ENCODE assay signal across 7 mouse cellular contexts in the genomic region with DNA sequence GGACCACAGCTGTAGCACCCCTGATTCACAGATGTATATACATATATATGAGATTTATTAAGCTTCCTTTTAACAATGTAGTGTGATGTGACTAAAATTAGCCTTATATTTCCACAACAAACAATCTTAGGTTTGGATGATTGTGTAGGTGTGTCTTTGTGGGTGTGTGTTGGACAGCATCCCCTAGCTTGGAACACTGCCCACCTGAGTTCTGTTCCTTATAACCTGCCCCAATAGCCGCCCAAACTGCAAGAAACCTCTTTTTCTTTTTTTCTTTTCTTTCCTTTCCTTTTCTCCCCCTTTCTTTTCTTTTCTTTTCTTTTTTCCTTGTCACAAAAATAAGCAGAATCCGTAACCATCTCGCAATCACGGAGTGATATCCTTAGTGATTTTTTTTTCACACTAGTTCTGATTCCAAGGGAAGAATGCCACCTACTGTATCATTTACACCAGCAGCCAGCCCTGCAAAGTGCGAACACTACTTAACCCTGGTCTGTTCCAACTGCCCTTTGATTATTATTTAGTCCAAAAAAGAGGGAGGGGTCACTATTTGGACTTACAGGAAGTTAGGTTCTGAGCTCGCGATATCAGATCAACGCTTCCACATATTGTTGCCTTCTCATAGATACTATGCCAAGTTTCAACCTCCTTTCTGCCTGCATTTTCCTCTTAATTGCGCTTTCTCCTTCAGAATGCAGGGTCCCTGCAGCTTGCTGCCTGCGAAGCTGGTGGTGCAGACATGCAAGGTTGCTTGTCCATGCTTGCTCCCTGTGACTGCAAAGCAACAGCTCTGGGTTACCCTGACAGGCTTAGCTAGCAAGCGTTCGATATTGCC. TPM values are rescaled to one million over a fixed set of nuclear protein-coding genes. Genes with fewer than 3 reads are reported as not detected.
DNase-seq lines count a peak whose midpoint lies in the region; ATAC-seq lines count a peak whose summit lies in the region.

No protein-coding gene starts in this region.

- peaks cover 28% of the 10 kb centered on the region for H3K4me1 ChIP-seq in megakaryocyte, embryonic 14.5 days
- H3K4me1 ChIP-seq in forebrain, embryonic 16.5 days (replicated peaks; ENCODE audit: control insufficient read depth, insufficient read depth, low read length), result peaks cover 22% of the 10 kb centered on the region

- H3K27me3 ChIP-seq in megakaryocyte, embryonic 14.5 days (replicated peaks), result peaks cover 75% of the 10 kb centered on the region
- H3K27me3 ChIP-seq in forebrain, embryonic 16.5 days (replicated peaks; ENCODE audit: control insufficient read depth, insufficient read depth, low read length), result peaks cover 6% of the 10 kb centered on the region; the same call in 1 of the 2 replicates

- peak overlapping the region; percentile 87 for H3K9ac ChIP-seq in forebrain, embryonic 16.5 days (replicated peaks; ENCODE audit: low read depth, low read length)

- peak; percentile 20 to 44 for DNase-seq in cerebellum, adult 18-20 months
- DNase-seq in layer of hippocampus, adult 9-10 months (ENCODE audit: low spot score), result peak; percentile 12
- DNase-seq in lung, postnatal 36 days, result peak; percentile 61
- no peak for DNase-seq in gastrocnemius, adult 8-10 months (ENCODE audit: low spot score in 2 of 2)

- H3K9me3 ChIP-seq in megakaryocyte, embryonic 14.5 days, result no peaks in the 10 kb centered on the region
- H3K9me3 ChIP-seq in forebrain, embryonic 16.5 days (ENCODE audit: control insufficient read depth, low read length), result no peaks in the 10 kb centered on the region

- H3K4me2 ChIP-seq in forebrain, embryonic 16.5 days (ENCODE audit: low read length), result peak overlapping the region; percentile 88

- WGBS in forebrain, embryonic 16.5 days, result 1% methylated on average over 12 of the region's 12 CpGs

- H3K36me3 ChIP-seq in megakaryocyte, embryonic 14.5 days (replicated peaks; ENCODE audit: low read length), result no peaks in the 10 kb centered on the region
- no peaks in the 10 kb centered on the region for H3K36me3 ChIP-seq in forebrain, embryonic 16.5 days (ENCODE audit: control insufficient read depth, insufficient read depth)

- H3K27ac ChIP-seq in forebrain, embryonic 16.5 days (ENCODE audit: low read length), result peak overlapping the region; percentile 87

- no peak for ATAC-seq in megakaryocyte, adult 5-6 weeks (ENCODE audit: poor library complexity, severe bottlenecking)
- peak; percentile 47 for ATAC-seq in forebrain, embryonic 16.5 days

- peak overlapping the region; percentile 94 for H3K4me3 ChIP-seq in megakaryocyte, embryonic 14.5 days (replicated peaks)
- H3K4me3 ChIP-seq in forebrain, embryonic 16.5 days (replicated peaks; ENCODE audit: low read length), result peak overlapping the region; percentile 80

RNA-seq across cellular contexts. Expression of a gene that starts 0.9 kb away (rescaled TPM):
- not detected in 2 replicates for polyA plus RNA-seq in megakaryocyte, embryonic 14.5 days (2012; ENCODE audit: insufficient read depth, low replicate concordance)
- total RNA-seq in megakaryocyte, adult 5-6 weeks (2015), result not detected in 2 replicates
- not detected in 2 replicates for total RNA-seq in megakaryocyte, adult 5-6 weeks (2017)
- 15.5 and 18.2 TPM in 2 replicates for polyA plus RNA-seq in forebrain, embryonic 16.5 days (2015; fragmentation: Nextera tagmentation; extraction: Ambion mirVana)
- 10 to 100 TPM; 21.0 to 37.6 (median 30.8) TPM for total RNA-seq in gastrocnemius, adult 8-10 months (2022)

Comparison
In these comparisons a context has a peak if more than half of its experiments do, and no peak if none do; other contexts are left out.
1. DNase-seq: peak in cerebellum, adult 18-20 months (2 of 2), layer of hippocampus, adult 9-10 months (single experiment) and lung, postnatal 36 days (single experiment); none in gastrocnemius, adult 8-10 months (0 of 2).
2. RNA of a gene that starts 0.9 kb away (total RNA-seq): 21.0 to 37.6 TPM in gastrocnemius, adult 8-10 months; not detected in megakaryocyte, adult 5-6 weeks; every median in the first group is over 10 times any median in the second.